Mouse (Mus musculus): ENCODE data around the gene Olfr284. TPM values are rescaled to one million over a fixed set of nuclear protein-coding genes. Genes with fewer than 3 reads are reported as not detected.
A peak's percentile ranks its signal among the peaks of the same experiment; 100 is the strongest.

Gene Olfr284
- not detected in 2 replicates for polyA plus RNA-seq (2015; fragmentation: Nextera tagmentation; extraction: Ambion mirVana)

GRCm38 (mm10) chr15:98340887-98341286, at the start of gene Olfr284:
Olfr284 (minus strand) TSS chr15:98340987.
- H3K4me3 ChIP-seq (replicated peaks), result no peak within 1 kb of the TSS
- H3K27me3 ChIP-seq (replicated peaks), result no peaks in the 10 kb centered on the region
- H3K36me3 ChIP-seq, result no peaks in the 10 kb centered on the region
- no peaks in the 10 kb centered on the region for H3K4me1 ChIP-seq
- ATAC-seq (ENCODE audit: insufficient read depth, low FRiP score, low read depth), result no peak
- no peaks in the 10 kb centered on the region for H3K9me3 ChIP-seq
- 64% methylated on average over 8 of the region's 8 CpGs for WGBS
- H3K4me2 ChIP-seq, result no peak within 1 kb of the TSS
- no peak within 1 kb of the TSS for H3K9ac ChIP-seq
- H3K27ac ChIP-seq, result no peak within 1 kb of the TSS

GRCm38 (mm10) chr15:98389796-98390195, 49.0 kb upstream of the Olfr284 start:
- no peak for ATAC-seq (ENCODE audit: insufficient read depth, low FRiP score, low read depth)
- 29% methylated on average over 7 of the region's 7 CpGs for WGBS
- Histone ChIP-seq H3K9ac (no peak overlapping the region), H3K4me3 (replicated peaks) (no peak overlapping the region), H3K4me1 (no peaks in the 10 kb centered on the region), H3K27me3 (replicated peaks) (no peaks in the 10 kb centered on the region), H3K9me3 (no peaks in the 10 kb centered on the region), H3K27ac (no peak overlapping the region), H3K4me2 (no peak overlapping the region), H3K36me3 (no peaks in the 10 kb centered on the region)

GRCm38 (mm10) chr15:98387621-98388020, 46.8 kb upstream of the Olfr284 start:
- H3K9ac ChIP-seq, result no peak overlapping the region
- no peak overlapping the region for H3K27ac ChIP-seq
- no peak overlapping the region for H3K4me2 ChIP-seq
- H3K36me3 ChIP-seq, result no peaks in the 10 kb centered on the region
- no peak for ATAC-seq (ENCODE audit: insufficient read depth, low FRiP score, low read depth)
- no peak overlapping the region for H3K4me3 ChIP-seq (replicated peaks)
- H3K4me1 ChIP-seq, result no peaks in the 10 kb centered on the region
- H3K9me3 ChIP-seq, result no peaks in the 10 kb centered on the region
- 73% methylated on average over 2 of the region's 2 CpGs for WGBS
- no peaks in the 10 kb centered on the region for H3K27me3 ChIP-seq (replicated peaks)

GRCm38 (mm10) chr15:98380846-98381245, 40.1 kb upstream of the Olfr284 start, which contains the start of gene Olfr283:
Olfr283 (minus strand) TSS chr15:98380946.
- H3K4me1 ChIP-seq, result no peaks in the 10 kb centered on the region
- H3K36me3 ChIP-seq, result no peaks in the 10 kb centered on the region
- H3K9ac ChIP-seq, result no peak within 1 kb of the TSS
- no peak for ATAC-seq (ENCODE audit: insufficient read depth, low FRiP score, low read depth)
- no peak within 1 kb of the TSS for H3K4me2 ChIP-seq
- 77% methylated on average over 6 of the region's 6 CpGs for WGBS
- H3K27me3 ChIP-seq (replicated peaks), result no peaks in the 10 kb centered on the region
- H3K4me3 ChIP-seq (replicated peaks), result no peak within 1 kb of the TSS
- H3K9me3 ChIP-seq, result no peaks in the 10 kb centered on the region
- no peak within 1 kb of the TSS for H3K27ac ChIP-seq

- H3K27ac ChIP-seq, result no peak overlapping the region
- no peaks in the 10 kb centered on the region for H3K4me1 ChIP-seq
- WGBS, result 89% methylated on average over 13 of the region's 13 CpGs
- no peak overlapping the region for H3K4me3 ChIP-seq (replicated peaks)
- H3K4me2 ChIP-seq, result no peak overlapping the region
- no peaks in the 10 kb centered on the region for H3K9me3 ChIP-seq
- H3K36me3 ChIP-seq, result no peaks in the 10 kb centered on the region
- H3K9ac ChIP-seq, result no peak overlapping the region
- no peak for ATAC-seq (ENCODE audit: insufficient read depth, low FRiP score, low read depth)
- no peaks in the 10 kb centered on the region for H3K27me3 ChIP-seq (replicated peaks)
Measured at GRCm38 (mm10) chr15:98378209-98378608, 37.4 kb upstream of the Olfr284 start.

- no peak within 1 kb of the TSS for H3K4me3 ChIP-seq (replicated peaks)
- no peaks in the 10 kb centered on the region for H3K4me1 ChIP-seq
- no peak within 1 kb of the TSS for H3K9ac ChIP-seq
- ATAC-seq (ENCODE audit: insufficient read depth, low FRiP score, low read depth), result no peak
- 88% methylated on average over 5 of the region's 5 CpGs for WGBS
- H3K27ac ChIP-seq, result no peak within 1 kb of the TSS
- H3K36me3 ChIP-seq, result no peaks in the 10 kb centered on the region
- H3K4me2 ChIP-seq, result no peak within 1 kb of the TSS
- no peaks in the 10 kb centered on the region for H3K27me3 ChIP-seq (replicated peaks)
- H3K9me3 ChIP-seq, result no peaks in the 10 kb centered on the region
Measured at GRCm38 (mm10) chr15:98317177-98317724, 23.5 kb downstream of the Olfr284 start, which contains the start of gene Olfr285. Olfr285 (minus strand) TSS chr15:98317353.

GRCm38 (mm10) chr15:98315703-98316102, 25.1 kb downstream of the Olfr284 start:
- no peaks in the 10 kb centered on the region for H3K9me3 ChIP-seq
- H3K9ac ChIP-seq, result no peak overlapping the region
- H3K36me3 ChIP-seq, result no peaks in the 10 kb centered on the region
- WGBS, result 39% methylated on average over 6 of the region's 6 CpGs
- no peaks in the 10 kb centered on the region for H3K27me3 ChIP-seq (replicated peaks)
- H3K27ac ChIP-seq, result no peak overlapping the region
- H3K4me3 ChIP-seq (replicated peaks), result no peak overlapping the region
- H3K4me1 ChIP-seq, result no peaks in the 10 kb centered on the region
- ATAC-seq (ENCODE audit: insufficient read depth, low FRiP score, low read depth), result no peak
- no peak overlapping the region for H3K4me2 ChIP-seq

- Histone ChIP-seq H3K4me1 (0 out of 2 replicates have a peak, but pooled peaks cover 5% of the 10 kb centered on the region), H3K9me3 (no peaks in the 10 kb centered on the region), H3K27ac (no peak within 1 kb of the TSS), H3K36me3 (no peaks in the 10 kb centered on the region), H3K9ac (peak within 1 kb of the TSS; percentile 32; the same call in 1 of the 2 replicates), H3K4me3 (replicated peaks) (peak within 1 kb of the TSS; percentile 56), H3K27me3 (replicated peaks) (no peaks in the 10 kb centered on the region), H3K4me2 (peak within 1 kb of the TSS; percentile 93)
- WGBS, result 2% methylated on average over 48 of the region's 60 CpGs
- no peak for ATAC-seq (ENCODE audit: insufficient read depth, low FRiP score, low read depth)
Measured at GRCm38 (mm10) chr15:98295628-98296551, 44.9 kb downstream of the Olfr284 start, which contains the start of gene Zfp641. Zfp641 (minus strand) TSS chr15:98296161.

- 91% methylated on average over 8 of the region's 8 CpGs for WGBS
Measured at GRCm38 (mm10) chr15:98293651-98294050, 47.1 kb downstream of the Olfr284 start.

More at GRCm38 (mm10) chr15:98293651-98294050, 47.1 kb downstream of the Olfr284 start:
- Histone ChIP-seq H3K4me3 (replicated peaks) (no peak overlapping the region), H3K9ac (no peak overlapping the region), H3K27ac (no peak overlapping the region), H3K36me3 (no peaks in the 10 kb centered on the region), H3K4me1 (0 out of 2 replicates have a peak, but pooled peaks cover 5% of the 10 kb centered on the region), H3K4me2 (no peak overlapping the region), H3K9me3 (no peaks in the 10 kb centered on the region), H3K27me3 (replicated peaks) (no peaks in the 10 kb centered on the region)
- no peak for ATAC-seq (ENCODE audit: insufficient read depth, low FRiP score, low read depth)

Other genes starting within 250 kb of the Olfr284 start
- gene Pfkm, start 248.4 kb downstream of the Olfr284 start, polyA plus RNA-seq (2015; fragmentation: Nextera tagmentation; extraction: Ambion mirVana), result 28.3 and 31.0 TPM in 2 replicates
- 27.9 and 29.0 TPM in 2 replicates for gene Senp1, start 247.2 kb downstream of the Olfr284 start, polyA plus RNA-seq (2015; fragmentation: Nextera tagmentation; extraction: Ambion mirVana)
- 42.8 and 43.7 TPM in 2 replicates for gene Asb8, start 175.4 kb downstream of the Olfr284 start, polyA plus RNA-seq (2015; fragmentation: Nextera tagmentation; extraction: Ambion mirVana)
- 1.6 and 2.0 TPM in 2 replicates for gene Ccdc184, start 173.8 kb downstream of the Olfr284 start, polyA plus RNA-seq (2015; fragmentation: Nextera tagmentation; extraction: Ambion mirVana)
- gene Olfr288, start 145.4 kb downstream of the Olfr284 start, polyA plus RNA-seq (2015; fragmentation: Nextera tagmentation; extraction: Ambion mirVana), result not detected in 2 replicates
- gene Gm44579, start 120.0 kb downstream of the Olfr284 start, polyA plus RNA-seq (2015; fragmentation: Nextera tagmentation; extraction: Ambion mirVana), result not detected in 2 replicates
- gene Olfr287, start 119.9 kb downstream of the Olfr284 start, polyA plus RNA-seq (2015; fragmentation: Nextera tagmentation; extraction: Ambion mirVana), result not detected in 2 replicates
- not detected in 2 replicates for gene Olfr286, start 106.5 kb downstream of the Olfr284 start, polyA plus RNA-seq (2015; fragmentation: Nextera tagmentation; extraction: Ambion mirVana)
- gene H1fnt, start 83.7 kb downstream of the Olfr284 start, polyA plus RNA-seq (2015; fragmentation: Nextera tagmentation; extraction: Ambion mirVana), result not detected in 2 replicates
- gene Zfp641, start 44.8 kb downstream of the Olfr284 start, polyA plus RNA-seq (2015; fragmentation: Nextera tagmentation; extraction: Ambion mirVana), result 0.55 and 0.62 TPM in 2 replicates
- not detected in 2 replicates for gene Olfr285, start 23.6 kb downstream of the Olfr284 start, polyA plus RNA-seq (2015; fragmentation: Nextera tagmentation; extraction: Ambion mirVana)
- not detected in 2 replicates for gene Olfr283, start 40.0 kb upstream of the Olfr284 start, polyA plus RNA-seq (2015; fragmentation: Nextera tagmentation; extraction: Ambion mirVana)
- not detected in 2 replicates for gene Olfr282, start 90.2 kb upstream of the Olfr284 start, polyA plus RNA-seq (2015; fragmentation: Nextera tagmentation; extraction: Ambion mirVana)
- gene Olfr281, start 111.6 kb upstream of the Olfr284 start, polyA plus RNA-seq (2015; fragmentation: Nextera tagmentation; extraction: Ambion mirVana), result 0.03 TPM in 1 of 2 replicates, not detected in the other
- gene OR5BS1P, start 128.9 kb upstream of the Olfr284 start, polyA plus RNA-seq (2015; fragmentation: Nextera tagmentation; extraction: Ambion mirVana), result not detected in 2 replicates
- 0.23 TPM in 1 of 2 replicates, not detected in the other for gene Lalba, start 141.7 kb upstream of the Olfr284 start, polyA plus RNA-seq (2015; fragmentation: Nextera tagmentation; extraction: Ambion mirVana)
- not detected in 2 replicates for gene Olfr279, start 151.4 kb upstream of the Olfr284 start, polyA plus RNA-seq (2015; fragmentation: Nextera tagmentation; extraction: Ambion mirVana)
- gene Kansl2, start 193.3 kb upstream of the Olfr284 start, polyA plus RNA-seq (2015; fragmentation: Nextera tagmentation; extraction: Ambion mirVana), result 79.4 and 86.7 TPM in 2 replicates
- gene Ccnt1, start 229.9 kb upstream of the Olfr284 start, polyA plus RNA-seq (2015; fragmentation: Nextera tagmentation; extraction: Ambion mirVana), result 46.7 and 48.6 TPM in 2 replicates
- 0.43 TPM in 1 of 2 replicates, not detected in the other for gene 4930415O20Rik, start 230.0 kb upstream of the Olfr284 start, polyA plus RNA-seq (2015; fragmentation: Nextera tagmentation; extraction: Ambion mirVana)

All from stomach, embryonic 15.5 days (tissue).